Mouse (Mus musculus) intestine, embryonic 16.5 days (tissue): ENCODE results near the gene Amz1. TPM values are rescaled to one million over a fixed set of nuclear protein-coding genes. Genes with fewer than 3 reads are reported as not detected.
A peak's percentile ranks its signal among the peaks of the same experiment; 100 is the strongest.

ENCODE experiments used
- ATAC-seq: fragments of 200-750 bp; cut with Nextera tagmentation; 2 replicates; pipeline ENCODE4 v1.8.0; 2017; ENCODE audit warnings: moderate TSS enrichment, moderate library complexity
- H3K27ac ChIP-seq: fragments of 300-500 bp; sonication (generic); 2 replicates; pipeline ENCODE4 v1.5.1; 2014; ENCODE audit warnings: mild to moderate bottlenecking, low read length
- H3K27me3 ChIP-seq: fragments of 300-500 bp; sonication (generic); replicated peaks from 2 replicates; pipeline ENCODE4 v1.6.1; 2014; ENCODE audit warnings: low read length, control low read depth, mixed read lengths; ENCODE audit not compliant: control insufficient read depth, insufficient read depth
- H3K36me3 ChIP-seq: fragments of 300-500 bp; sonication (generic); 2 replicates; pipeline ENCODE4 v1.6.1; 2014; ENCODE audit warnings: low read length, control low read depth; ENCODE audit not compliant: control insufficient read depth, insufficient read depth
- H3K4me1 ChIP-seq: fragments of 300-500 bp; sonication (generic); 2 replicates; pipeline ENCODE4 v1.6.1; 2014; ENCODE audit warnings: low read length, control low read depth, mixed read lengths; ENCODE audit not compliant: control insufficient read depth, insufficient read depth
- H3K4me2 ChIP-seq: fragments of 300-500 bp; sonication (generic); 2 replicates; pipeline ENCODE4 v1.6.1; 2014; ENCODE audit warnings: low read depth, low read length, control low read depth
- H3K4me3 ChIP-seq: fragments of 300-500 bp; sonication (generic); 2 replicates; pipeline ENCODE4 v1.5.1; 2014; ENCODE audit warnings: mild to moderate bottlenecking, low read length
- H3K9ac ChIP-seq: fragments of 300-500 bp; sonication (generic); 2 replicates; pipeline ENCODE4 v1.6.1; 2014; ENCODE audit warnings: low read depth, low read length
- H3K9me3 ChIP-seq: fragments of 300-500 bp; sonication (generic); 2 replicates; pipeline ENCODE4 v1.6.1; 2016; ENCODE audit warnings: low read length, control low read depth; ENCODE audit not compliant: control insufficient read depth
- WGBS: fragments of 180-500 bp; shearing (Covaris S2); extraction: QIAGEN DNeasy Blood & Tissue Kit; methylation state at CpG from one replicate; pipeline ENCODE4 v1.1.7; 2014; 5-methylcytosine and 5-hydroxymethylcytosine counted together
- polyA plus RNA-seq: library from polyadenylated mRNA; unstranded; fragments of >200 nt; fragmentation: Nextera tagmentation; extraction: Ambion mirVana; gene quantifications from 2 replicates; pipeline ENCODE4 v1.2.1, GENCODE M21; 2015

The Amz1 gene
- polyA plus RNA-seq, 1 experiment from 2014 or later: 1.4 TPM

DNA sequence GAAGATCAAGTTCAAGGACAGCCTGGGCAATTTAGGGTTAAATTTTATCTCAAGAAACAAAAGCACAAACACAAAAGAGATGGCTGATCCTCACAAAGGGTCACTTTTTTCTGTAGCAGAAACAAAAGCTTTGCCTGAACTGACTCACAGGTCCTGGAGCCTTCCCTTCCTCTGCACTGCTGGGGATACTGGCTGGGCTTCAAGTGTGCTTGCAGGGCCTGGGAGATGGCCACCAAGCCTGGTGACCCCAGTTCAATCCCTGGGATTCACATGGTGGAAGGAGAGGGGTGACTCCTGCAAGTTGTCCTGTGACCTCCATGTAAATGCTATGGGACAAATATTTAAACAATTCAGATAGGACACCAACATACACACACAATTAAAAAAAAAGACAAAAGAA lies 65.6 kb downstream of the Amz1 start:
- ATAC-seq: no peak
- no peaks in the 10 kb centered on the region; the same call in 1 of the 2 replicates for H3K36me3 ChIP-seq
- H3K4me3 ChIP-seq: no peak overlapping the region
- H3K4me2 ChIP-seq: no peak overlapping the region
- no peaks in the 10 kb centered on the region for H3K27me3 ChIP-seq
- no peaks in the 10 kb centered on the region for H3K9me3 ChIP-seq
- H3K4me1 ChIP-seq: peaks cover 57% of the 10 kb centered on the region
- no peak overlapping the region for H3K9ac ChIP-seq
- H3K27ac ChIP-seq: peak overlapping the region; percentile 17; the same call in 1 of the 2 replicates

DNA sequence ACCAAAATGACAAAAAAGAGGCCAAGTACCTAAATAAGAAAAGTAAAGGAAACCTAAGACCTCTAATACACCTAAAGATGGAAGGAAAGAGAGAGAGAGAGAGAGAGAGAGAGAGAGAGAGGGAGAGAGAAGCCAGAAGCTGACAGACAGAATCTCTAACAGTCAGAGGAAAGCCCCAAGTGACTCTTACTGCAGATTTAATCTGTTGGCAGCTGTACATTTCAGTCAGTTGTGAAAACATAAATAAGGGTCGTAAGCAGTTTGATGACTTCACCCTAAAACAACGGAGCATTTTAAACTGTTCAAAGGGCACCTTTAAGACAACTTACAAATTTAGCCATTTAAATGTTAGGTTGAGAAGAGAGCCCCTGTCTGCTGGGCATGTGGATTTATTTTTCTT lies 66.5 kb downstream of the Amz1 start:
- Histone ChIP-seq H3K4me1 (peaks cover 62% of the 10 kb centered on the region), H3K27ac (peak overlapping the region; percentile 96), H3K4me2 (no peak overlapping the region), H3K27me3 (no peaks in the 10 kb centered on the region), H3K4me3 (no peak overlapping the region), H3K9me3 (no peaks in the 10 kb centered on the region), H3K9ac (no peak overlapping the region), H3K36me3 (no peaks in the 10 kb centered on the region)
- ATAC-seq: no peak
- WGBS: 35% methylated on average over 2 of the region's 2 CpGs

DNA sequence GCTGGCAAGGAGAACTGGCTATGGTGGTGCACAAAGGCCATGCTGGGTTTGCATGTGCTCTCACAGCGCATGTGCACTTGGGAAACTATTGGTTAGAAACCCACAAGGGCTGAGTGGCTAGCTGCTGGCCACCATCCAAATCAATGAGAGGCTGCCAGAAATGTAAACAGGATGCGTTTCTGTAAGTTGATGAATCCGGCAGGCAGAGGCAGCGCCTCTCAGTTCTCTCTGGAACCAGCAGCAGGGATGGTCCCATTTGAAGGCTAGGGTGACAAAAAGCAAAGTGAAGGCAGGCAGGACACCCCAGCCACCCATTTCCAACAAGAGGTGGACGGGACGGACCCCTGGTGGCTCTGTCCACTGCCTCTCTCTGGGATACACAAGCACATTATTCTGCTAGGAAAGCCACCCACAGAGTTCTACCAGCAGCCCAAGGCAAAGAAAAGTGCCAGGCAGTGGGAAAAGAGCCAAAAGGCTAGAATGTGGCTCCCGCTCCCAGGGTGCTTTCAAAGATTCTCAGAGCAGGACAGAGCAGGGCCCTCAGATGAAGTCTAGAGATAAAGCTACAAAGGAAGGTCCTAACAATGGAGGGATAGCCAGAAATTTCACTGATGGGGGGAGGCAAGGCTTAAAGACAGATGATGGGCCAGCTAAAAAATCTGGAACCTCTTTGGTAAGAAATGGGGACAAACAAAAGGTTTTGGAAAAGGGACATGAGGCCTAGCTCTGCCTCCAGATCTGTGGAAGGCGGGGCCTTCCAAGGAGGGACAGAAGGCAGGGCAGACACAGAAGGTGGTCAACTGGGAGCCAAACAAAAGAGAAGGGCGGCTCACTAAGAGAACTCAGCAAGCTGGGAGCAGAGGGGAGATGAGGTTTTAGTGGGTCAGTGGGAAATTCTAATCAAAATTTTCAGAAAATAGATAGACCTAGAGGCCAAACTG lies 67.3 kb downstream of the Amz1 start:
- no peaks in the 10 kb centered on the region for H3K9me3 ChIP-seq
- 36% methylated on average over 9 of the region's 9 CpGs for WGBS
- H3K4me3 ChIP-seq: no peak overlapping the region
- H3K27me3 ChIP-seq: no peaks in the 10 kb centered on the region
- peak; percentile 67 for ATAC-seq
- H3K4me2 ChIP-seq: peak overlapping the region; percentile 21; the same call in 1 of the 2 replicates
- H3K4me1 ChIP-seq: peaks cover 55% of the 10 kb centered on the region
- peak overlapping the region; percentile 21; the same call in 1 of the 2 replicates for H3K9ac ChIP-seq
- no peaks in the 10 kb centered on the region for H3K36me3 ChIP-seq
- peak overlapping the region; percentile 96 for H3K27ac ChIP-seq

DNA sequence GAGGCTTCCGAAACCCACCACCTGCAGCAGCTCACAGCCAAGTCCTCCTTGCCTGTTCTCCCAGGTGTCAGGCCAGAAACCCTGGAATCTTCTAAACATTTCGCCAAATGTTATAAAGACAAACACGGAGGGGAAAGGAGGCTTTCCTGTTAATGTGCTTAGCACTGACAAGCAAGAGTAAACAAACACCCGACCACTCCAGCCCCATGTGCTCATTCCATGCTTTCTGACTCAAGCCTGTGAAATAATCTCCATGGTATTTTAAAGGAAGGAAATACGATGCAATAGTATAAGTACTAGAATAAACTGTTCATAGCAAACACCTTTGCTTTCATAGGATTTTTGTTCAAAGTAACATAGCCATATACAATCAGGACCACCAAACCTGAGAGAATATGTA lies 68.3 kb downstream of the Amz1 start:
- Histone ChIP-seq H3K4me2 (no peak overlapping the region), H3K4me1 (peaks cover 50% of the 10 kb centered on the region), H3K9me3 (no peaks in the 10 kb centered on the region), H3K36me3 (no peaks in the 10 kb centered on the region), H3K9ac (0 out of 2 replicates have a peak overlapping the region, but pooled peaks have one; percentile 21), H3K27me3 (no peaks in the 10 kb centered on the region), H3K4me3 (no peak overlapping the region), H3K27ac (peak overlapping the region; percentile 96)
- ATAC-seq: no peak
- 33% methylated on average over 5 of the region's 5 CpGs for WGBS

DNA sequence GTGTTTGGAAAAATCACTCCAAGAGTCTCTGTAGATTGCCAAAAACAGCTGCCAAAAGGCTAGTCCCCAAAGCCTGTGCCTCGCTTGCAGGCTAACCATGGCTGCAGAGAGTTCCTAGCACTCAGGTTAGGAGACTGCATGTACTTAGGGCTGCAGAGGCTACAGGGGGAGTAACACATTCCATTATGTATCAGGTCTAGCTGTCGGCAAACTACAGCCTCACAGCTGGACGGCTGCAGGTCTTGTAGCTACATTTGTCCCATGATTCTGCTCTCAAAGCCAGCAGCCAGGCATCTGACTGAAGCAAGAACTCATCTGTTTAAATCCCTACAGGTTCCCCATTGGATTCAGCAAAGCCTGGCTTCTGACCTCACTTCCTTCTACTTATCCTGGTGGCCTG lies 70.8 kb downstream of the Amz1 start:
- Histone ChIP-seq H3K9ac (no peak overlapping the region), H3K4me1 (peaks cover 41% of the 10 kb centered on the region), H3K4me2 (no peak overlapping the region), H3K9me3 (no peaks in the 10 kb centered on the region), H3K4me3 (no peak overlapping the region), H3K36me3 (no peaks in the 10 kb centered on the region), H3K27ac (no peak overlapping the region), H3K27me3 (no peaks in the 10 kb centered on the region)
- WGBS: 44% methylated on average over 3 of the region's 3 CpGs
- ATAC-seq: no peak

DNA sequence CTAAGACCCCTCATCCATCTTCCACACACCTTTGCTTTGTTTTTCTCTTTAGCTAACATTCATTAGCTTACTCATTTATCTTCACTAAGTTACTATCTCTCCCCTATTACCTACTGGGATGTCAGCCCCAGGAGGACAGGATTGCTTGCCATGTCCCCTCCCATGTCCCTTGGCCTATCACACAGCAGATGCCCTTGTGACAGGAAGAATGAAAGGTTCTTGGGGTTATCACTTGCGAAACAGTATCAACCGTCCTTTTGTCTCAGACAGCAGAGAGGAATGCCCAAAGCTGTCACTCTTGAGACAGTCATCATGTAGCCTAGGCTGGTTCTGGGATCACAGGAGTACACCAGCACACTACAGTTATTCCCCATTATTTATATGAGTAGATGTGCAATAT lies 71.2 kb downstream of the Amz1 start:
- no peak for ATAC-seq
- no peaks in the 10 kb centered on the region for H3K36me3 ChIP-seq
- H3K27ac ChIP-seq: no peak overlapping the region
- no peaks in the 10 kb centered on the region for H3K27me3 ChIP-seq
- no peak overlapping the region for H3K4me2 ChIP-seq
- no peak overlapping the region for H3K4me3 ChIP-seq
- no peaks in the 10 kb centered on the region for H3K9me3 ChIP-seq
- no peak overlapping the region for H3K9ac ChIP-seq
- 62% methylated on average over 2 of the region's 2 CpGs for WGBS
- H3K4me1 ChIP-seq: peaks cover 38% of the 10 kb centered on the region

DNA sequence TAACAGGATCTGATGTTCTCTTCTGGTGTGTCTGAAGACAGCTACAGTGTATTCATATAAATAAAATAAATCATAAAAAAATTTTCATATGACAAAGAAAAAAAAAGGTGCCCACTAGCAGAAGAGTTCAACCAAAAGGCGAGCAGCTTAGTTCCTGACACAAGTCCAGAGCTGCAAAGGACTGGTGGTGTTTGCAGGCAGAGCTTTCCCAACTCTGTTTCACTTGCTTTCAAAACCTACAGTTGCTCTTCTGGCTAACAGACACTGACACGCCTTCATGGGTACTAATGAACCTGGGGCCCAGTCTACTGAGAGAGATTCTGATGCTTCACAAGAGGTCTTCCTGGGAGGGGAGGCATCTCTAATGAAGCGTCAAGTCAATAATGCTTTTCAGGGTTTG lies 72.1 kb downstream of the Amz1 start:
- no peak for ATAC-seq
- no peaks in the 10 kb centered on the region for H3K9me3 ChIP-seq
- 83% methylated on average over 3 of the region's 3 CpGs for WGBS
- H3K36me3 ChIP-seq: no peaks in the 10 kb centered on the region
- no peak overlapping the region for H3K4me2 ChIP-seq
- H3K4me1 ChIP-seq: peaks cover 31% of the 10 kb centered on the region
- H3K27ac ChIP-seq: no peak overlapping the region
- no peak overlapping the region for H3K4me3 ChIP-seq
- H3K9ac ChIP-seq: no peak overlapping the region
- H3K27me3 ChIP-seq: no peaks in the 10 kb centered on the region

DNA sequence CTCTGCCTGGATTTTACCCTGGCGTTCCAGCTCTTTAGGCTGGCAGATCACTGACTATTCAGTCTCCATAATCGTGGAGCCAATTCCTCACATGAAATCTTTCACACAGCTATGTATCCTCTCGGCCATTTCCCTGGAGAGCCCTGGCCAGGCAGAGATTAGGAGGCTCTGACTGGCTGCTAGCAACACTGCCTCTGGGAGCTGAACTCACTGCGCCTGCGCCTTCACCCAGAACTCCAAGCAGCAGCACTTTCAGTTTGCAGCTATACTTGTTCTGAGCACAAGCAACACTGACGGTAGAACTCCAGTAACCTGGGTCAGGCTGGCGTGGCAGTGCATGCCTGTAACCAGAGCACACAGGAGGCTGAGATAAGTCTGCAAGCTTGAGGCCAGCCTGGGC lies 74.2 kb downstream of the Amz1 start:
- ATAC-seq: no peak
- Histone ChIP-seq H3K9ac (no peak overlapping the region), H3K27me3 (no peaks in the 10 kb centered on the region), H3K4me1 (peaks cover 14% of the 10 kb centered on the region), H3K9me3 (no peaks in the 10 kb centered on the region), H3K36me3 (no peaks in the 10 kb centered on the region), H3K27ac (0 out of 2 replicates have a peak overlapping the region, but pooled peaks have one; percentile 5), H3K4me2 (no peak overlapping the region), H3K4me3 (no peak overlapping the region)
- 74% methylated on average over 7 of the region's 7 CpGs for WGBS

DNA sequence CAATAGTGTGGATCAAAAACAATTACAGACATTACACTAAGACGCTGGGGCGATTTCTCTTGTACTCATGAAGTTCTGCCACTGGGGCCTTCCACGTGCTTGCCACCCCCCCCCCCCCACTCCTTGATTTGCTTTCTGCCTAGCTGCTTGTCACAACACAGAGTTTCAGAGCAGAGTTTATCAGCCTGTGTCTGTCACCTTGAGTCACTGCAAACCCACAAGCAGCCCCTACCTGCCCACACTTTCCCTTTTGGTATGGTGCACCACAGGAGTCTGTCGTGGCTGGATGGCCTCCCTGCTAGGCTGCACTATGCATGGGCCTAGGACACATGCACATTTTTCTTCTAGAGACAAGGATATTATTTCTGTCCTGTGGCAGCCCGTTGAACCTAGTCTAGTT lies 74.8 kb downstream of the Amz1 start:
- Histone ChIP-seq H3K4me3 (no peak overlapping the region), H3K27me3 (no peaks in the 10 kb centered on the region), H3K27ac (no peak overlapping the region), H3K4me1 (peaks cover 13% of the 10 kb centered on the region), H3K36me3 (no peaks in the 10 kb centered on the region), H3K9me3 (no peaks in the 10 kb centered on the region), H3K4me2 (no peak overlapping the region), H3K9ac (no peak overlapping the region)
- no peak for ATAC-seq
- WGBS: 66% methylated on average over 5 of the region's 5 CpGs
